Mouse (Mus musculus): Measurements from ENCODE around the gene Xiap.

Gene Xiap

DNA sequence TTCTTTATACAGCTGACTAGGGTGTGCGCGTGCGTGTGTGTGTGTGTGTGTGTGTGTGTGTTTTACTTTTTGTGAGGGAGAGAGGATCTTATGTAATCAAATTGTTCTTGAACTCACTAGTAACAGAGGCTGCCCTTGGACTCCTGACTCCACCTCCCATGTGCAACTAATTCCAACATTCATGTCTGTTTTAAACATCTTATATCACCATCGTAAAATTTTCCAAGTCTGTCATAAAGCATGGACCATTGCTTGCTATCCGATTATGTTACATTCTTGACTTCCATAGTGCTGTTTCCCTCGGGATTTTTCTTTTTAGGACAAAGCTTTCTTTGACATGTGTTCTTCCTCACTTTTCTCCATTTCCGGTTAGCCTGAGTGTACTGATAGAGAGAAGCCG lies 28.3 kb downstream of the Xiap start:
- DNase-seq (ENCODE audit: low spot score in 2 of 2), result no peak

- no peak for DNase-seq (ENCODE audit: low spot score in 2 of 2)
Observed at GRCm38 (mm10) chrX:42088136-42088535, 28.7 kb downstream of the Xiap start.

DNA sequence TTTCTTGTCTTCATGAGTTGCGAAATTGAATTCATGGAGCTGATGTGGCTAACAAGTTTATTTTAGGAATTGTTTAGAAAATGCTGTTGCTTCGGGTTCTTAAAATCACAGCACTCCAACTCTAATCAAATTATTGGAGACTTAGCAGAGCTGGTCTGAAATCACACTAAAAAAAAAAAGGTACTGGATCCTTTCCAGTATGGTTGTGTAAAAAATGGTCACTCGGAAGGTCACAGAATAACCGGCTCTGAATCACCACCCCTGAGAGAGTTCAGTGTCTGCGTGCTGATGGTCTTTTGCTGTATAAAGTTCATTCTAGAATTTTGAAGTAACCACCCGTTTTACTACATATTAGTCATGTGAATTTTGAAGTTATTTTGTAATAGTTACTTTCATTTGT lies 47.7 kb downstream of the Xiap start:
- DNase-seq (ENCODE audit: low spot score in 2 of 2), result no peak

DNA sequence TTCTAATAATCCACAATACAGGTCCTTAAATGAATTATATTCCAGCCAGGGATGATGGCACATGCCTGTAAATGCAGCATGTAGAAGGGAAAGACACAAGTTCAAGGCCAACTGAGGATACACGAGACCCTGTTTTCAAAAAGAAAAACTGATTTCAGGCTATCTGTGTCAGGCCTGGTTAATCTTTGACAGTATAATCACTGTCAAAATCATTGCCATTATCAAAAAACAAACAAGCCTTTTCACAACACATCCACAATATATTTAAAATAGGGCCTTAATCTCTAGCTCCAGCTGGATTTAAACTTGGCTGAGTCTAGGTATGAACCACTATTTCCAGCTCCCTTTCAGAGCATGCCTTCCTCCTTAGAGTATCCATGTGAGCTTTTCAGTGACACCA lies 51.1 kb downstream of the Xiap start:
- no peak for DNase-seq (ENCODE audit: low spot score in 2 of 2)

DNA sequence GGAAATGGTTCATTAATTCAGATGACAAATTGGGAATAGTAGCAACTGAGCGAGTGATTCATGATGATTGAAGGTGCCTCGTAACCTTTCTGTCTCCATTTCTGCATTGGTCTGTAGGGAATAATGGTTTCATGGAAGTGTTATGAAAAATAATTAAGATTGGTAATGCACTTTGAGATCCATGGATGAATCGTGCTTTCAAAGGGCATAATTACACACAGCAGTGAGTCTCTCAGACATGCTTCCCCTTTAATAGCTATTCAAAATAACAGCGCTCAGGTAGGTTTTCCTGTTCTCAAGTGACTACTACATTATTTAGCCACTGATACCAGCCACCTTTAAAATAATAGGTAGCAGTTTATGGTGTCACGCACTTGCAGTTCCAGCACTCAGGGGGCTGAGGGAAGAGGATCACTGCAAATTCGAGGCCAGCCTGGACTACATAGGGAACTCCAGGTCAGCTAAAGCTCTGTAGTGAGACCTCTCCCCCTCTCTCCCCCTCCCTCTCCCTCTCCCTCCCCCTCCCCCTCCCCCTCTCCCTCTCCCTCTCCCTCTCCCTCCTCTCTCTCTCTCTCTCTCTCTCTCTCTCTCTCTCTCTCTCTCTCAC lies 60.1 kb downstream of the Xiap start:
- no peak for DNase-seq (ENCODE audit: low spot score in 2 of 2)

- DNase-seq (ENCODE audit: low spot score in 2 of 2), result no peak
Observed at GRCm38 (mm10) chrX:42124963-42125697, 65.7 kb downstream of the Xiap start.

DNA sequence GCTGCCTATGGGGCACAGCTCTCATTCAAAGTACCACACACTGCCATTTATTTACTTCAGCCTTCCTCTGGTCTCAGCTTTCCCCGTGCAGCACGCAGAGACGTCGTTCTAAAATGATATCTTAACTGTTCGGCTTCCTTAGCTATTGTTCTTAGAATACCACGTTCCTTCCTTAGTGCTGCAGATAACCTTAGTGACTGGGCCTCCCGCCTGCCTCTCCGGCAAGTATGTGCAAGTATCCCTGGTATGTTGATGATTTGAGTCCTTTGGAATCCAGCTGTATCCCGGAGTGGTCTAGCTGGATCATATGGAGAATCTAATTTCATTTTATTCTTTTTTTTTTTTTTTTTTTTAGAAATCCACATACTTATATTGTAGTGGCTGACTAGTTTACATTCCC lies 80.4 kb downstream of the Xiap start:
- no peak for DNase-seq (ENCODE audit: low spot score in 2 of 2)

DNA sequence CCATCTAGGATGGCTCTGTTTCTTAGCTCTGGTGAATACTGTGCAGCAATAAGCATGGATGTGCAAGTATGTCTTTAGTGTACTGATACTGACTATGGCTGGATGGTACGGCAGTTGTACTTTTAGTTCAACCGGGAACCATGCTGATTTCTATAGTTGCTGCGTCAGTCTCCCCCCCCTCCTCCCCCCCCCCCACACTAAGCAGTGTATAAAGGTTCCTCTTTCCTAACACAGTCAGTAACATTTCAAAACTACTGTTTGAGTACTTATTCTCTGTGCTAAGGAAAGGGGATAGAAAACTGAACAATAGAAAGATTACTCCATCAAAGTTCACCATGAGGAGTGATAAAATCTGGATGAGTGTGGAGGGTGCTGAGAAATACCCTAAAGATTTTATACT lies 83.1 kb downstream of the Xiap start:
- DNase-seq (ENCODE audit: low spot score in 2 of 2), result no peak

- DNase-seq (ENCODE audit: low spot score in 2 of 2), result no peak
Observed at GRCm38 (mm10) chrX:42143991-42144390, 84.5 kb downstream of the Xiap start.

DNA sequence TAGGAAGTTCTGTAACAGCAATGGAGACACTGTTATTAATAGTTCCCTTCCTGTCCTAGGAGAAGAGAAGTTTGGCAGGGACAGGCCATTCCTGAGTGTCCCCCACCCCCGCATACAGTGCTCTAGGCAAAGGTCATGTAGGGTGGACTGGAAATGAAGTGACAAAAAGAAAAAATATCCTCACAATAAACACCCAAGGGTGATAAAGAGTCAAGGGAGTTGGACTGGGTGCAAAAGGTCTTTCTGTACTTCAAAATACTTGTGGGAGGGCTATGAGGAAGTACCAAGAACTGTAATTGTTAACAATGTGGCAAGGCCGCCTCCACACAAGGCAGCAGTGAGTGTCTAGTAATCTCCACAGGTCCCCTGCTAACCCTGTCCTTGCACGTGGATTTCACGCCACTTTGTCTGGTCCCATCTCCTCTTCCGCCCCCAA lies 88.6 kb downstream of the Xiap start:
- peak in 1 of 2 experiments; percentile 5 for DNase-seq (ENCODE audit: low spot score in 2 of 2)

- peak; percentile 61 to 81 for DNase-seq (ENCODE audit: low spot score in 2 of 2)
Observed at GRCm38 (mm10) chrX:42148788-42149556, 89.5 kb downstream of the Xiap start, which contains the start of gene Stag2. Gene Stag2, plus strand, starts transcription at chrX:42149317.

DNA sequence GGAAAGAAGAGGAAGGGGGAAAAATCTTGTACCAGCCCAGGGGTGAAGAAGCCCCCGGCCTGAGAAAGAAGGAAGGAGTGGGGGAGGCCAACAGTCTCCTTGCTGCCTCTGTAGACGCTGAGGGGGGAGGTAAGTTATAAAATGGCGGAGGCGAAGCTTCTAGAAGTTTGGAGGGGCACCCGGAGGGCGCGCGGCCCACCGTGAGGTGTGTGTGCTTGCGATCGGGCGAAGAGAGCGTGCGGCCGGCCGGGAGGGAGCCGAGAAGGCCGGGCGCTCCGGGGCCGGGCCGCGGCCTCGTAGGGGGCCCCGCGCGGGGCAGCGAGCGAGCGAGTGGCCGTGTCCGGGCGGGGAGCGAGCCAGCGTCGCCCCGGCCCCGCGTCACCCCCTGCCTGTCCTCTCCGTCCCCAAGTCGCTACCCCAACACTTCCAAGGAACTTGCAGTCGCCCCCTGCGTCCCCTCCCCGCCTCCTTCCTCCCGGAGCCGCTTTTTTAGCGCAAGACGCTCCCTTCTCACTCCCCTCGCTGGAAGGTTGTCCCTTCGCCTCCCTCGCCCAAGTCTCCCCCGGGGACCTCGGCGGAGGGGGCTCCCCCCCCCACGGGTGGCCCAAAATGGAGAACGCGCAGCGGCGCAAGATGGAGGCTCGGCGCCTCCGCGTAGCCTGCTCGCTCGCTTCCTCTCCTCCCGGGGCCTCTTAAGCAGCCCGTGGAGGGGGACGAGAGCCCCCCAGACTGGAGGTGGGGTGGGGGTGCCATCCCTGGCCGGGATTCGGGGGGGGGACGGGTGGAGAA lies 90.3 kb downstream of the Xiap start:
- DNase-seq (ENCODE audit: low spot score in 2 of 2), result peak; percentile 16 to 38

- peak; percentile 30 to 65 for DNase-seq (ENCODE audit: low spot score in 2 of 2)
Observed at GRCm38 (mm10) chrX:42150346-42151023, 91.0 kb downstream of the Xiap start.

DNA sequence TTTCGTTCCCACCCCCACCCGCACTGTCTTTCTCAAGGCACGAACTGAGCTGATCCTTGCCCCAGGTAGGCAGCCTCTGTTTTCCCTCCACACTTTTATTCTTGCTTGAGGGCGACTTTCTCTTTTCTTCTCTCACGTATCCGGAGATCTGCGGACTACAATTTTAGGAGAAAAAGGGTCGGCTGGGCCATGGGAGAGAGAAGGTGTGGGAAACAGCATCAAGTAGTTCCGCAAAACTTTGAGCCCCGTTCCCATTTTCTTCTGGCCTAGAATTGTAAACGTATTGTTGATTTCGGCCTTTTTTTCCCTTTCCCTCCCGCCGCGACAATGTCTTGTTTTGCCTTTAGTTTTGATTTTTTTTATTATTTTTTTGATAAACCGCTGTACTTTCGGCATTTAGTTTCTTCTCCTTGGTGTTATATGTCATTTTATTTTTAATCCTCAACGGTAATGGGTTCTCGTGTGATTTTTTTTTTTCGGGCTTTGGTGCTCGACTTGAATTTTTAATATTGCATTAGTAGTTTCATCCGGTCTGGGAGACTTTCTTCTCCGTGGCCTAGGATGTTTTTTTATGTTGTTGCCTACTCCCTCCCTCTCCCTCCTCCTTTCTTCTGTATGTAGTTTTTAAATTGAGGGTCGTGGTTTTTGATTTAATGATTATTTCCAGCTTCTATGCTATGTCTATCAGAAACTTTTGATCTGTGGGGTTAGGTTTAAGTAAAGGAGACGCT lies 91.7 kb downstream of the Xiap start:
- DNase-seq (ENCODE audit: low spot score in 2 of 2), result peak in 1 of 2 experiments; percentile 5

- DNase-seq (ENCODE audit: low spot score in 2 of 2), result peak; percentile 41 to 78
Observed at GRCm38 (mm10) chrX:42151903-42152369, 92.5 kb downstream of the Xiap start.

DNA sequence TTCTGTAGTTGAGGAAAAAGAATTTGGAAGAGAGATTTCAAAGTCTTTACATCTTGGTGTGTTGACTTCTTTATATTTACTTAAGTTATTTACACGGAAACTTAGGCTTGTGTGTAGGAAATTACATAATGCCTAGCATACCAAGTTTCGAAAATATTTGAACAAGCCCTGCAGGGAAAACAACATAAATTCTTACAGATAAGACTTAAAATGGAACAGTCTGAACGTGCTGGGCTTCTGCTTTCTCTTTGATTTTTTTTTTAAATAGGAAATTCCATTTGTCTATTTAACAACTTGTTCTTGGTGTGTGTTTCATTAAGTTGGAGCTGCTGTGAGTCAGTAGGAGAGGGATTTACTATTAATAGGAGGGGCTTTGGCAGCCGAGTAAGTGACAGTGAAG lies 93.6 kb downstream of the Xiap start:
- no peak for DNase-seq (ENCODE audit: low spot score in 2 of 2)
